ENCODE assay signal across 11 mouse cellular contexts in the genomic region with DNA sequence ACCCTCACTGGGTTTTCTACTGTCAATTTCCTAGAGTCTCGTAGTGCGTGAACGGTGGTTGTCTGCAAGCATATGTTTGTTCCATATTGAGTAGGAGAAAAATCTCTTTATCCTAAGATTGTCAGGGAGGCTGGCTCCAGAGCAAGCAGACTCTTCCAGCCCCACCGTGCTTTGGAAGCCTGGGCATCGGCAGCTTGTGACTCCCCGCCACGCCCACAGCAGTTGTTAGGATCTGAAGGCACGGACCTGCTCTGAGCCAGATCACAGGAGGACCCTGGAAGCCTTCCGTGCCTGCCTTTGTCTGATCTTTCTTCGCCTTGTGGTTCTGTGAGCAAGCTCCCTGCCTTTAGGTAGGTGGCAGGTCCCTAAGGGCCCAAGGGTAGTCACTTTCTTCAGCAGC. TPM values are rescaled to one million over a fixed set of nuclear protein-coding genes. Genes with fewer than 3 reads are reported as not detected.
DNase-seq lines count a peak whose midpoint lies in the region; ATAC-seq lines count a peak whose summit lies in the region.
"Had no signal": no experiment of that assay in that cellular context is flagged by ENCODE, and none has a peak within 500 bp of the region (broad histone marks: within the 10 kb centered on the region; RNA-seq: fewer than 3 reads in every experiment).

No protein-coding gene starts in this region.

- H3K9ac ChIP-seq in hindbrain, embryonic 15.5 days, result no peak overlapping the region
- H3K9ac ChIP-seq: embryonic facial prominence, embryonic 12.5 days; limb, embryonic 13.5 days had no signal

- peak; percentile 39 to 51 for DNase-seq in layer of hippocampus, adult 18-20 months (ENCODE audit: low spot score in 2 of 2)
- no peak for DNase-seq in layer of hippocampus, adult 9-10 months (ENCODE audit: low spot score)
- DNase-seq in cerebellum, postnatal 10 days, result peak; percentile 88 to 93
- DNase-seq in right cerebral cortex, adult 2 months (ENCODE audit: low spot score in 2 of 2), result peak; percentile 56 to 61
- no peak for DNase-seq in urinary bladder, postnatal 14 days (ENCODE audit: low spot score)
- no peak for DNase-seq in retina, embryonic 14.5 days (ENCODE audit: low spot score)
- no peak for DNase-seq in adrenal gland, adult (ENCODE audit: inconsistent age in 2 of 2, low spot score in 1 of 2)
- DNase-seq: kidney, adult 9 months had no signal

- H3K9me3 ChIP-seq in hindbrain, embryonic 15.5 days, result no peaks in the 10 kb centered on the region
- H3K9me3 ChIP-seq: embryonic facial prominence, embryonic 12.5 days; limb, embryonic 13.5 days had no signal

- no peaks in the 10 kb centered on the region for H3K27me3 ChIP-seq in hindbrain, embryonic 15.5 days
- H3K27me3 ChIP-seq: embryonic facial prominence, embryonic 12.5 days; limb, embryonic 13.5 days had no signal

- peak overlapping the region; percentile 61 for H3K27ac ChIP-seq in hindbrain, embryonic 15.5 days (replicated peaks)
- H3K27ac ChIP-seq: embryonic facial prominence, embryonic 12.5 days; limb, embryonic 13.5 days had no signal

- ATAC-seq in hindbrain, embryonic 15.5 days (ENCODE audit: low FRiP score, low read depth), result 0 out of 2 replicates have a peak, but pooled peaks have one; percentile 23

- 45% methylated on average over 10 of the region's 10 CpGs for WGBS in hindbrain, embryonic 15.5 days

- peaks cover 41% of the 10 kb centered on the region for H3K4me1 ChIP-seq in hindbrain, embryonic 15.5 days (replicated peaks)

- no peak overlapping the region for H3K4me2 ChIP-seq in hindbrain, embryonic 15.5 days
- H3K4me2 ChIP-seq: embryonic facial prominence, embryonic 12.5 days; limb, embryonic 13.5 days had no signal

- H3K4me3 ChIP-seq in hindbrain, embryonic 15.5 days, result no peak overlapping the region
- H3K4me3 ChIP-seq: embryonic facial prominence, embryonic 12.5 days; limb, embryonic 13.5 days had no signal

- no peaks in the 10 kb centered on the region for H3K36me3 ChIP-seq in hindbrain, embryonic 15.5 days
- H3K36me3 ChIP-seq: embryonic facial prominence, embryonic 12.5 days; limb, embryonic 13.5 days had no signal

RNA-seq across cellular contexts. Expression of a gene that starts 21.6 kb away (rescaled TPM):
- 100 to 1,000 TPM; 168 to 173 TPM for total RNA-seq in layer of hippocampus, adult 18-20 months (2021)
- polyA plus RNA-seq in hindbrain, embryonic 15.5 days (2015; fragmentation: Nextera tagmentation; extraction: Ambion mirVana), result 16.5 and 17.9 TPM in 2 replicates

Comparison
In these comparisons a context has a peak if more than half of its experiments do, and no peak if none do; other contexts are left out.
1. DNase-seq: peak in layer of hippocampus, adult 18-20 months (2 of 2), cerebellum, postnatal 10 days (2 of 2) and right cerebral cortex, adult 2 months (2 of 2); none in layer of hippocampus, adult 9-10 months (single experiment), urinary bladder, postnatal 14 days (single experiment), retina, embryonic 14.5 days (single experiment) and adrenal gland, adult (0 of 2).